Mouse (Mus musculus) cerebellum, postnatal 25 days (tissue): ENCODE results near the gene Emx1.
A peak's percentile ranks its signal among the peaks of the same experiment; 100 is the strongest.

Experiments used
- DNase-seq, 2 experiments: peaks; one replicate each; pipeline ENCODE4 v3.0.0; 2021; ENCODE audit warnings: mixed read lengths in 2 of 2

Emx1 gene

GRCm38 (mm10) chr6:85232045-85232444, 44.8 kb downstream of the Emx1 start:
- DNase-seq: no peak

- no peak for DNase-seq
These were observed 45.8 kb downstream of the Emx1 start for GRCm38 (mm10) chr6:85232836-85233623.

GRCm38 (mm10) chr6:85234796-85235195, 47.6 kb downstream of the Emx1 start:
- no peak for DNase-seq

- DNase-seq: peak; percentile 29 to 58
These were observed 49.8 kb downstream of the Emx1 start for GRCm38 (mm10) chr6:85237001-85237400.

GRCm38 (mm10) chr6:85237595-85238337, 50.5 kb downstream of the Emx1 start:
- DNase-seq: peak in 1 of 2 experiments; percentile 26

- DNase-seq: peak; percentile 70 to 74
These were observed 51.8 kb downstream of the Emx1 start for GRCm38 (mm10) chr6:85239044-85239489.

- DNase-seq: no peak
These were observed 62.6 kb downstream of the Emx1 start for GRCm38 (mm10) chr6:85249821-85250220.

GRCm38 (mm10) chr6:85250811-85251241, 63.6 kb downstream of the Emx1 start:
- DNase-seq: peak; percentile 44 to 51

- DNase-seq: no peak
These were observed 65.2 kb downstream of the Emx1 start for GRCm38 (mm10) chr6:85252251-85253058.

GRCm38 (mm10) chr6:85253275-85253674, 66.0 kb downstream of the Emx1 start:
- DNase-seq: no peak
